Mouse (Mus musculus) forebrain, embryonic 12.5 days (tissue): Measurements from ENCODE around the gene Grb7. TPM values are rescaled to one million over a fixed set of nuclear protein-coding genes. Genes with fewer than 3 reads are reported as not detected.
A peak's percentile ranks its signal among the peaks of the same experiment; 100 is the strongest.

Source experiments
- ATAC-seq: fragments of 200-750 bp; cut with Nextera tagmentation; 2 replicates; pipeline ENCODE4 v1.8.0; 2017; ENCODE audit warnings: moderate TSS enrichment; ENCODE audit not compliant: low FRiP score
- H3K27ac ChIP-seq: fragments of 300-500 bp; sonication (generic); 2 replicates; pipeline ENCODE4 v1.5.1; 2016; ENCODE audit warnings: mild to moderate bottlenecking
- H3K27me3 ChIP-seq: fragments of 300-500 bp; sonication (generic); 2 replicates; pipeline ENCODE4 v1.6.1; 2016; ENCODE audit warnings: mild to moderate bottlenecking
- H3K36me3 ChIP-seq: fragments of 300-500 bp; sonication (generic); replicated peaks from 2 replicates; pipeline ENCODE4 v1.6.1; 2016; ENCODE audit warnings: mild to moderate bottlenecking
- H3K4me1 ChIP-seq: fragments of 300-500 bp; sonication (generic); 2 replicates; pipeline ENCODE4 v1.6.1; 2016
- H3K4me2 ChIP-seq: fragments of 300-500 bp; sonication (generic); 2 replicates; pipeline ENCODE4 v1.6.1; 2016; ENCODE audit warnings: mild to moderate bottlenecking, moderate library complexity
- H3K4me3 ChIP-seq: fragments of 300-500 bp; sonication (generic); replicated peaks from 2 replicates; pipeline ENCODE4 v1.5.1; 2016; ENCODE audit warnings: mild to moderate bottlenecking
- H3K9ac ChIP-seq: fragments of 300-500 bp; sonication (generic); 2 replicates; pipeline ENCODE4 v1.6.1; 2016; ENCODE audit warnings: mild to moderate bottlenecking
- H3K9me3 ChIP-seq: fragments of 300-500 bp; sonication (generic); 2 replicates; pipeline ENCODE4 v1.6.1; 2016
- WGBS: fragments of 180-500 bp; shearing (Covaris S2); methylation state at CpG from one replicate; pipeline ENCODE4 v1.1.7; 2016; 5-methylcytosine and 5-hydroxymethylcytosine counted together
- polyA plus RNA-seq: library from polyadenylated mRNA; unstranded; fragments of >200 nt; fragmentation: Nextera tagmentation; extraction: Ambion mirVana; gene quantifications from 2 replicates; pipeline ENCODE4 v1.2.1, GENCODE M21; 2016

The Grb7 gene
- polyA plus RNA-seq, 1 experiment from 2014 or later, result 1.6 TPM

DNA sequence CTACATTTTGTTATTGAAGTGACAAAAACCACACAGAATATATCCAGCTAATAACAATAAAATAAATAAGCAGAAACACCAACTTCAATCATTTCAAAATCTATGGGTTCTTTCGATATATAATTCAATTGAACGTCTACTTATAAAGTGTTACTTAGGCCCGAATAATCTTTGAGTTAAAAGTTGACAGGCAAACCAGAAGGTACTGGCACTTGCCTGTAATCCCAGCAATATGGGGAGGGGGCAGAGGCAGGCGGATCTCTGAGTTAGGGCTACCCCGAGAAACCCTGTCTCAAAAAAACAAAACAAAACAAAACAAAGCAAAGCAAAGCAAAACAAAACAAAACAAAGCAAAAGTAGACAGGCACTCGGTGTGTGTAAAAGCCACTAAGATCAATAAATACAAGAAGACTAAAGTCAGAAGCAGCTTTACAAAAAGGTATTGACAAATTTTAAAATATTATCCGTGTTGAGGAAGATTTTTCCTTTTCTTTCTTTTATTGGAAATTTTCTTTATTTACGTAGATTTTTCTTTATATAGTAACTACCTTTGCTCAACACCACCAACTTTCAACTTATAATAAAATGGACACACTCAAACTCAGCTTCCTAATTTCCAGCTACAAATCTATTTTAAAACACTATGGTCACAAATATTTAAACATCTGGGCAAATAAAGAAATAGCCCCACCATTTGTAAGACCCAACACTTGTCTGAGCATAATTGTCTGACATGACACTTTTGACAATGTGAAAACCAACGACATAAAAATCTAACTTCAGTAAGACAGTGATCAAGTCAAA is 29.6 kb downstream of the Grb7 start:
- no peaks in the 10 kb centered on the region for H3K36me3 ChIP-seq
- 87% methylated on average over 9 of the region's 9 CpGs for WGBS
- H3K4me2 ChIP-seq, result no peak overlapping the region
- ATAC-seq, result no peak
- H3K4me3 ChIP-seq, result no peak overlapping the region
- H3K27me3 ChIP-seq, result 0 out of 2 replicates have a peak, but pooled peaks cover 7% of the 10 kb centered on the region
- H3K4me1 ChIP-seq, result peaks cover 6% of the 10 kb centered on the region
- no peak overlapping the region for H3K27ac ChIP-seq
- no peak overlapping the region for H3K9ac ChIP-seq
- no peaks in the 10 kb centered on the region for H3K9me3 ChIP-seq

DNA sequence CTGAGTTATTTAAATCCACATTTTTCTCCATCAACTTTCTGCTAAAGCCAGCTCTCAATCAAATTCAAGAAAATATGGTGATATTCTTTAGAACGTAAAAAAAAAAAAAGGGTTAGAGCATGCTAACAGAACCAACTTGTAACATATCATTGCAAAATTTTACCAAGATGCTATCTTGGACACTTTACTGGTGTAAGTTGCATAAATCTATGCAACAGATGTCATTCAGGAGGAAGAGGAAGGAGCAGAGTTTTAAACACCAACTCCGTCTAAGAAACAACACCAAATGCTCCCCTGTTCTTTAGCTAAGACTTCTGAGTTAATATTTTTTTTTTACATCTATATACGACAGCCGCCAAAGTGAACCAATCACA is 30.2 kb downstream of the Grb7 start:
- no peak for ATAC-seq
- 84% methylated on average over 4 of the region's 4 CpGs for WGBS

DNA sequence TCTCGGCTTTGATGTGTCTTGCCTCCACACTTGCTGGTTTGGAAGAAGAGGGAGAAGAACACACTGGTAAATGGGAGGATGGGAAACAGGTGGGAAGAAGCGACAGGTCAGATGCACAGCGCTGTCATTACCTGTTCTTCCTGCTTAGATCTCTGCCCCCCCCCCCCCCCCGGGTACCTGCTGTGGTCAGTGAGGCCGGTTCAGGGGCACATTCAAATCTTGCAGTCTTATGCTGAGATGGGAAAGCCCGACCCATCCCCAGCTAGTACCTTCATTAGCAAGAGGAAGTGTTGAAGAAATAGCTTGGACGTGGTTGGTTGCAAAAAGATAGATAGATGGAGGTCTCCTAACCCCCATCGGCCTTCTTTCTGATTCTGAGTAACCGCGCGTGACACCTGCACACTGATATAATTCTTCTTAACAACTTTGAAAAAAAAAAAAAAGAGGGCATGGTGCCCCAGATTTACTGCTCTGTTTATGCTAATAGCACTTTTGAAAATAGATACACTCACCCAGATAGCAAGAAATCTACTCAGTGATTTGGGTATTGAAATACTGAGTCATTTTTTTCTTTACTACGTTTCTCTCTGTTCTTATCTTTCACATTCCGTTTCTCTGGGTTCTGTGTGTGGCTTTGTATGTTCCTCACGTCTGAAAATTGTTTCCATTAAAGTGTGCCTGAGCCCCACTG is 31.0 kb downstream of the Grb7 start:
- no peak for ATAC-seq

More for the DNA sequence above, 30.2 kb downstream of the Grb7 start:
- Histone ChIP-seq H3K4me1 (peaks cover 6% of the 10 kb centered on the region), H3K4me2 (no peak overlapping the region), H3K9ac (no peak overlapping the region), H3K4me3 (no peak overlapping the region), H3K9me3 (no peaks in the 10 kb centered on the region), H3K27me3 (0 out of 2 replicates have a peak, but pooled peaks cover 7% of the 10 kb centered on the region), H3K36me3 (no peaks in the 10 kb centered on the region), H3K27ac (no peak overlapping the region)

DNA sequence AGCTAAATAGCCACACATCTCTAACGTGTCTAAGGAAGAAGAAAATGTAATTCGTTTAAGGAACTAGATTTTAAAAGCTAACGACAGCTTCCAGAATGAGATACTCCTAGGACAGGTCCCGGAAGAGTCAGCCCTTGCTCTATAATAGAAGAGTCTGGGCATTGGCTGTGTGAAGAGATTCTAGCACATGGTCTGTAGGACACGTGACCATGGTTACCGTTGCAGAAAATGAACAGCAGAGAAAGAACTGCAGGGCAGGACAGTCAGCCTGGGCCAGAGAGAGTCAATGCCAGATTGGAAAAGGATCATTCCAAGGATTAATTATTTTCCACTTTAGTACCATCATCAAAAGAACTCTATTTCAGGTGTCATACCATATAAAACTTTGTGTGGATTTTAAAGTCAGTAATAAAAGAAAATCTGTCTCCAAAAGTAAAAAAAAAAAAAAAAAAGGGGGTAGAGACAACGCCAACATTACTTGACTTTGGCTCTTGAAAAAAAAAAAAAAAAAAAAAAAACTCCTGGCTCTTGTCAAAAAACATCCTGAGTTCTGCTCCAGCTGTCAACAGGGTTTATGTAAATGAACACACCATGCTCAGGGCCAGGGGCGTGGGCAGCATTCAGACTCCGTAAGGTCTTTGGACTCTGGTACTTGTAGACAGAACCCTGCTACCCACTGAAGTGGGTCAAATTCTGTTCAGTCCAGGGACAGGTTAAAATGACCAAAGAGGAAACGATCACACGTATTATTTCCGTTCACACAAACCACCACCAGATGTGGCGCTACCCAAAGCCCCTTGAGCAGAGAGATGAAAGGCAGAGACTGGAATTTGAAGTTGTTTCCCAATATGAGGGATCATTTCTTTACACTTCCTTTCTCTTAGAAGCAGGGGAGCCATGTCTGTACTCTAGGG is 33.1 kb downstream of the Grb7 start:
- WGBS, result 84% methylated on average over 13 of the region's 13 CpGs
- Histone ChIP-seq H3K36me3 (no peaks in the 10 kb centered on the region), H3K9me3 (no peaks in the 10 kb centered on the region), H3K4me1 (no peaks in the 10 kb centered on the region), H3K27ac (no peak overlapping the region), H3K27me3 (0 out of 2 replicates have a peak, but pooled peaks cover 3% of the 10 kb centered on the region), H3K4me3 (no peak overlapping the region), H3K4me2 (no peak overlapping the region), H3K9ac (no peak overlapping the region)
- no peak for ATAC-seq

More for the DNA sequence above, 31.0 kb downstream of the Grb7 start:
- Histone ChIP-seq H3K4me3 (no peak overlapping the region), H3K27me3 (0 out of 2 replicates have a peak, but pooled peaks cover 4% of the 10 kb centered on the region), H3K4me1 (peaks cover 6% of the 10 kb centered on the region), H3K27ac (no peak overlapping the region), H3K9me3 (no peaks in the 10 kb centered on the region), H3K36me3 (no peaks in the 10 kb centered on the region), H3K9ac (no peak overlapping the region), H3K4me2 (no peak overlapping the region)
- WGBS, result 77% methylated on average over 14 of the region's 14 CpGs

DNA sequence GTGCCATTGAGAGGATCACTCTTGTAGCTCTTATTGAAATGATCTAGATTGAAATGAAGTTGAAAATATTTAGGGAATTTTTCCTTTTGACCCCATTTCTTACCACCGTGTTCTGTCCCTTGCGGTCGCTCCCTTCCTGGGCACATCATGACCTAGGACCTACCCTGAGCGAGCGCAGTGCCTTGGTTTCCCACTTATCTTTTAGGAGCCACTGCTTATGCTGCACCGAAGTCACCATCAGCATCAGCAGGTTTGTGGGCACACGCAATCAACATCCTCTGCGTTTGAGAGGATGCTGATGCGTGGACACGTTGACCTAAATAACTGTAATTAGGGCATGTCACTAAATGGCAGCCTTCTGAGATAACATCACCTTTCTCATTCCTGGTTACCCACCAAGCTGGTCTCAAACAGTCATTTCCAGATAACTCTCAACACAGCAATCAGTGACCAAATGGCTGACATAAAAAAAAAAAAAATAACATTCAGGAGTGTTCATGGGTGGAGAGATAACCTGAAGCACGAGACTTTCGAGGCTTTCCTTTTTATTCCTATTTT is 33.8 kb downstream of the Grb7 start:
- no peak overlapping the region for H3K9ac ChIP-seq
- 0 out of 2 replicates have a peak, but pooled peaks cover 3% of the 10 kb centered on the region for H3K27me3 ChIP-seq
- 94% methylated on average over 12 of the region's 12 CpGs for WGBS
- no peak overlapping the region for H3K27ac ChIP-seq
- H3K36me3 ChIP-seq, result no peaks in the 10 kb centered on the region
- ATAC-seq, result no peak
- no peaks in the 10 kb centered on the region for H3K4me1 ChIP-seq
- H3K4me3 ChIP-seq, result no peak overlapping the region
- H3K4me2 ChIP-seq, result no peak overlapping the region
- no peaks in the 10 kb centered on the region for H3K9me3 ChIP-seq

DNA sequence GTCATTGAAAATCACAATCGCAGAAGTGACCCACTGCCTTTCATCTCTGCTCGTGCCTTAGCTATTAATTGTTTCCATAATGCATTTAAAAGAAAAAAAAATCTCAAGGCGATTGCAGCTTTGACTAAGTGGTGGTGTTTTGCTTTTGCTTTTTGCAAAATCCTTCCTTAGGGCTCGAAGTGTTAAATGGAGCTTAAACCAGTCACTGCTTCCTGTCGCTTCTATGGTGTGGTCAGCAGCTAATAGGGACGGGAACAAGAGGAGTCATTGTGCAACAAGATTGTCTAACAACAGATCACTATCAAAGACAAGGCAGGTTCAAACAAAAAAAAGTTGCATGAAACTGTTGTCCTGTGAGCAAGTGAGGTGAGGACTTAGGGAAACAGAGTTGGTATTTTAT is 35.0 kb downstream of the Grb7 start:
- Histone ChIP-seq H3K9me3 (no peaks in the 10 kb centered on the region), H3K27ac (no peak overlapping the region), H3K4me1 (no peaks in the 10 kb centered on the region), H3K9ac (no peak overlapping the region), H3K36me3 (no peaks in the 10 kb centered on the region), H3K4me3 (no peak overlapping the region), H3K4me2 (no peak overlapping the region), H3K27me3 (0 out of 2 replicates have a peak, but pooled peaks cover 3% of the 10 kb centered on the region)
- ATAC-seq, result no peak
- WGBS, result 61% methylated on average over 6 of the region's 6 CpGs

DNA sequence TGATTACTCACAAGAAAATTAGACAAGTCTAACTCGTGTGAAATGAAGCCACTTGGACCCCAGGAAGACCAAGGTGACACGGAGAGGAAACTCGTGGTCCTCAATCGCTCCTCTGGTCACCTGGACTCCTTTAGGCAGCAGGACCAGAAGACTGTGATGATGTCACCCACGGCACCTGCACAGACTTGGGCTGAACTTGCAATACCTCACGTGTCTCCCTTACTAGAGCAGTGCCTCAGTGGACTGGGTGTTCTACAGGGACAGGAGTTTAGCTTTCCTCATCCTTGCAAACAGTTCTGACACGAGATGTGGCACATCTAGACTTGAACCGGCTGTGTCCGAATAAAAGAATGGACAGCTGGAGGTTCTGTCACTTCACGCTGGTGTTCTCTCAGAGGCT is 35.9 kb downstream of the Grb7 start:
- Histone ChIP-seq H3K27ac (no peak overlapping the region), H3K4me1 (no peaks in the 10 kb centered on the region), H3K9ac (no peak overlapping the region), H3K4me3 (no peak overlapping the region), H3K4me2 (no peak overlapping the region), H3K36me3 (no peaks in the 10 kb centered on the region), H3K9me3 (no peaks in the 10 kb centered on the region), H3K27me3 (0 out of 2 replicates have a peak, but pooled peaks cover 3% of the 10 kb centered on the region)
- ATAC-seq, result no peak
- WGBS, result 81% methylated on average over 10 of the region's 10 CpGs

DNA sequence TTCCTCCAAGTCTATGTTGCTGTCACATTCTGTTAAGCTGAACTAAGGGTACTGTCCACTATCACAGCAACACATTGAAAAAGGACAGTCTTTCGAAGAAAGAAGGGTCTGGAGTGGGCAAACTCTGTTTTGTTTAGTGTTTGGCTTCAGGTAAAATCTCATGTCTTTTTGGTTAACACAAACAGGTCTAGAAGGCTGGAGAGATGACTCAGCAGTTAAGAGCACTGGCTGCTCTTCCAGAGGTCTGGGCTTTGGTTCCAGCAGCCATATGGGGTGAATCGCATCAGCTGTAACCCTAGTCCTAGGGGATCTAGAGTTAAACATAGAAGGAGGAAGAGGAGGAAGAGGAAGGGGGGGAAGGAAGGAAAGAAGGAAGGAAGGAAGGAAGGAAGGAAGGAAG is 39.6 kb downstream of the Grb7 start:
- H3K4me1 ChIP-seq, result 0 out of 2 replicates have a peak, but pooled peaks cover 7% of the 10 kb centered on the region
- WGBS, result 95% methylated on average over 2 of the region's 2 CpGs

DNA sequence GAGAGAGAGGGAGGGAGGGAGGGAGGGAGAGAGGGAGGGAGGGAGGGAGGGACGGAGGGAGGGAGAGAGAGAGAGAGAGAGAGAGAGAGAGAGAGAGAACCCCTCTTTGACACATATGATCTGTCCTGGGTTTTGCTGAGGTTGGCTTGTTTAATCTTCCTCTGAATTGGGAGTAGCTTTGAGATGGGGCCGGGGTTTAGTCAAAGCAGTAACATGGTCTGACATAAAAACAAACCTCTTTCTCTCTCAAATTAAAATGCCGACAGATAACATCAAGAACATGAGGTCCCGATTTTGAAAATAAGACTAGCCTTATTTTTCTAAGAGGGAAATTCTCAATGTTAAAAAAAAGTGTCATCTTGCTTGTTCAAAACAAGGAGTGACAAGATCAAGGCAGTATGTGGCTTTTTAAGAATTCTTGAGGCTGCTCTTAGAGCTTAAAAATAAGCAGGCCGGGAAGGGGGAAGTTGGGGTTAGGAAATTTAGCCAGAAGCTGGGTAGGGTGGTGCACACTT is 41.4 kb downstream of the Grb7 start:
- Histone ChIP-seq H3K4me3 (no peak overlapping the region), H3K27ac (no peak overlapping the region), H3K9me3 (no peaks in the 10 kb centered on the region), H3K4me1 (0 out of 2 replicates have a peak, but pooled peaks cover 7% of the 10 kb centered on the region), H3K36me3 (no peaks in the 10 kb centered on the region), H3K9ac (no peak overlapping the region), H3K27me3 (peaks cover 20% of the 10 kb centered on the region), H3K4me2 (no peak overlapping the region)
- ATAC-seq, result no peak
- WGBS, result 83% methylated on average over 4 of the region's 5 CpGs

More for the DNA sequence above, 39.6 kb downstream of the Grb7 start:
- Histone ChIP-seq H3K9me3 (no peaks in the 10 kb centered on the region), H3K27ac (no peak overlapping the region), H3K27me3 (peaks cover 13% of the 10 kb centered on the region; the same call in 1 of the 2 replicates), H3K36me3 (no peaks in the 10 kb centered on the region), H3K4me3 (no peak overlapping the region), H3K9ac (no peak overlapping the region), H3K4me2 (no peak overlapping the region)
- ATAC-seq, result no peak

DNA sequence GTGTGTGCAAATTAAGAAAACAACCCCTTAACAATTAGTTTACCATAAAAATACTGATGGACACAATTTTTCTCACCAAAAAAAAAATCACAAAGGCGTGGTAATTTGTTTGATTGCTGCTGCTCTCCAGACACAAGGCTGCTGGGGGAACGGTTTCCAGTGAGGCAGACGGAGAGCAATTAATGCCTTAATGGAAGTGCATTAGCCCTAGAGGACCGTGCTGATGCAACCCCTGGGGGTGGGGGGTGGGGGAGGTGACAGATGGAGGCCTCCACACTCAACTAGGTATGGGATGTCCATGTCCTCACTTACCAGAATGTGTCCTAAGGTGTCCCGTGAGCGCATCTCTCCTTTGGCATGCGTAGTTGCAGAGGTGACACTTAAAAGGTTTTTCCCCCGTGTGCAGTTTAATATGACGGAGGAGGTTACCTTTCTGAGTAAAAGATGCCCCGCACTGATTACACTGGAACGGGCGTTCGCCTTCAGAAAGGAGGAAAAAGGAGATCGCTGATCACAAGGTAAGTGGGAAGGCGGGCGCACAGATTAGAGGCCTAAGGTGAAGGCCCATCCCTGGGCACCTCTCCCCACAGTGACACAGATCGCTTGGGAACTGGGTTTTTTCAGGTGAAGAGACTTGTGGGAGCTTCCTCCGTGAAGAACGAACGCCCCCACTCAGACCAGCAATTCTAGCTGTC is 42.5 kb downstream of the Grb7 start:
- ATAC-seq, result peak; percentile 55; the same call in 1 of the 2 replicates
- no peaks in the 10 kb centered on the region for H3K36me3 ChIP-seq
- no peak overlapping the region for H3K4me2 ChIP-seq
- peaks cover 28% of the 10 kb centered on the region for H3K27me3 ChIP-seq
- peaks cover 12% of the 10 kb centered on the region for H3K4me1 ChIP-seq
- no peak overlapping the region for H3K4me3 ChIP-seq
- no peak overlapping the region for H3K27ac ChIP-seq
- no peaks in the 10 kb centered on the region for H3K9me3 ChIP-seq
- no peak overlapping the region for H3K9ac ChIP-seq
- 69% methylated on average over 20 of the region's 20 CpGs for WGBS

DNA sequence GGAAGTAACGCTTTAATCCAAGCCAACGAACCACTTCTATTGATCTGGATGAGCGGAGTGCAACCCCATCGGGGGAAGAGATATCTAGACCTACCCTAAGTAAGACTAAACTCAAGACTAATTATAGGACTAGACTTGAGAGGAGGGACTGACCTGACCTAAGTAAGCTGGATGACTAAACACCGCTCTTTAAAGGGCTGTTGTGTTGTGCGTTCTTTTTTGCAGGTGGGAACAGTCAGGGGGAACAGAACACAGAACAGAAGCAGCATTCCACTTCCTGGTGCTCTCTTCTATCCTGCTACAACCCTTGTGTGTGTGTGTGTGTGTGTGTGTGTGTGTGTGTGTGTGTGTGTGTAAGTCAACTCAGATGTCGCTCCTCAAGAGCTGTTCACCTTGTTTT is 45.4 kb downstream of the Grb7 start:
- Histone ChIP-seq H3K4me2 (no peak overlapping the region), H3K9ac (no peak overlapping the region), H3K27me3 (peaks cover 56% of the 10 kb centered on the region), H3K9me3 (no peaks in the 10 kb centered on the region), H3K36me3 (no peaks in the 10 kb centered on the region), H3K4me1 (peaks cover 12% of the 10 kb centered on the region), H3K4me3 (no peak overlapping the region), H3K27ac (no peak overlapping the region)
- ATAC-seq, result no peak
- WGBS, result 79% methylated on average over 7 of the region's 7 CpGs
